Mouse (Mus musculus) frontal cortex, postnatal 36 days (tissue): ENCODE data around the gene Mypop.

ENCODE experiments used
- DNase-seq, 2 experiments: peaks; one replicate each; pipeline ENCODE4 v3.0.0; 2022; ENCODE audit warnings: low spot score in 2 of 2

Gene Mypop

GRCm38 (mm10) chr7:19017909-19018308, 26.9 kb downstream of the Mypop start:
- no peak for DNase-seq

- DNase-seq = no peak
These were observed 30.0 kb downstream of the Mypop start for GRCm38 (mm10) chr7:19021048-19021447.

GRCm38 (mm10) chr7:19022189-19022958, 31.3 kb downstream of the Mypop start:
- no peak for DNase-seq

GRCm38 (mm10) chr7:19023357-19023814, 32.3 kb downstream of the Mypop start, which contains the start of gene Foxa3:
Gene Foxa3 (minus strand): TSS chr7:19023538.
- peak in 1 of 2 experiments; percentile 18 for DNase-seq

- peak; percentile 93 to 94 for DNase-seq
These were observed 33.1 kb downstream of the Mypop start, which contains the start of gene Sympk for GRCm38 (mm10) chr7:19024096-19024506. Gene Sympk (plus strand): TSS chr7:19024377.

GRCm38 (mm10) chr7:19024581-19025255, 33.7 kb downstream of the Mypop start:
- DNase-seq = peak in 1 of 2 experiments; percentile 12

- no peak for DNase-seq
These were observed 37.0 kb downstream of the Mypop start for GRCm38 (mm10) chr7:19028067-19028466.

GRCm38 (mm10) chr7:19029084-19029653, 38.1 kb downstream of the Mypop start:
- DNase-seq = no peak

- no peak for DNase-seq
These were observed 40.6 kb downstream of the Mypop start for GRCm38 (mm10) chr7:19031641-19032040.

GRCm38 (mm10) chr7:19044616-19045015, 53.6 kb downstream of the Mypop start:
- no peak for DNase-seq

GRCm38 (mm10) chr7:19046286-19047069, 55.4 kb downstream of the Mypop start:
- DNase-seq = no peak

- DNase-seq = no peak
These were observed 57.0 kb downstream of the Mypop start for GRCm38 (mm10) chr7:19048006-19048527.

- no peak for DNase-seq
These were observed 58.2 kb downstream of the Mypop start for GRCm38 (mm10) chr7:19049252-19049651.

GRCm38 (mm10) chr7:19050172-19050571, 59.1 kb downstream of the Mypop start:
- DNase-seq = peak; percentile 45 to 49

- DNase-seq = no peak
These were observed 60.1 kb downstream of the Mypop start for GRCm38 (mm10) chr7:19051161-19051560.
